Mouse (Mus musculus): ENCODE results near the gene Aqr.

Gene Aqr

GRCm38 (mm10) chr2:114136755-114137154 is 50.1 kb downstream of the Aqr start:
- DNase-seq (ENCODE audit: low read depth, low spot score) = no peak

- DNase-seq (ENCODE audit: low read depth, low spot score) = no peak
Observed at GRCm38 (mm10) chr2:114135777-114136176, 51.0 kb downstream of the Aqr start.

- DNase-seq (ENCODE audit: low read depth, low spot score) = no peak
Observed at GRCm38 (mm10) chr2:114133355-114133754, 53.5 kb downstream of the Aqr start.

DNA sequence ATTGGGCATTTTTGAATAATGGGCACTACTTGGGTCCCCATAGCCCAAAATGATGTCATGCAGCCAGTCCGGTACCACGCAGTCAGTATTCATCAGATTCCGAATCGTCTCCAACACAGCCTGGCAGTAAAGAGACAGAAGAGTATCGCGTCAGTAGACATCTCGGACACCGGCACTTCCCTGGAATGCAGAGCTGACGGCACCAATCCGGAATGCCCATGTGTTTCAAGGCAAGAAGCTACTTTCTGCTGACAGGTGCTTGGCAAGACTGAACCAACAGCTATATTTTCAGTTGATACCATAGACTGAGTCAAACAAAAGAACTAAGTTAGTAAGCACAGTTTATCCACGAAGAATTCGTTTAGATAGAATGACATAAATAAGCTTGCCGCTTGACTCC is 56.2 kb downstream of the Aqr start:
- no peak for DNase-seq (ENCODE audit: low read depth, low spot score)

DNA sequence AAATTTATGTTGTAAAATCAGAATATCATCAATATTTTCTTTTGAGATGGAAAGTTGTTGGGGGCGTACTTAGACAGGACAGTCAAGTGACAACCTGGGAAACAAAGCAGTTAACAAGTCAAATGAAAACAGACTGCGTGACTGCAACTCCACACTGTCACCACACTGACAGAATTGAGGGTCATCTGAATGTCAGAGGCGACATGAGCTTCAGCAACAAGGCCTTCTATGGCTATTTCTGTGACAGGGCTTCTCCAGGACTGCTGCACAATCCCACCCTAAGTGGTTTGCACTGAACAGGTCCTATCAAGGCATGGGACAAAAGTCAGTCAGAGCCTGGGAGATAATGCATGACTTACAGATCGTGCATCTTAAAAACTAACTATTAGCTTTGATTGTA is 63.5 kb downstream of the Aqr start:
- no peak for DNase-seq (ENCODE audit: low read depth, low spot score)

- no peak for DNase-seq (ENCODE audit: low read depth, low spot score)
Observed at GRCm38 (mm10) chr2:114119451-114119850, 67.4 kb downstream of the Aqr start.

DNA sequence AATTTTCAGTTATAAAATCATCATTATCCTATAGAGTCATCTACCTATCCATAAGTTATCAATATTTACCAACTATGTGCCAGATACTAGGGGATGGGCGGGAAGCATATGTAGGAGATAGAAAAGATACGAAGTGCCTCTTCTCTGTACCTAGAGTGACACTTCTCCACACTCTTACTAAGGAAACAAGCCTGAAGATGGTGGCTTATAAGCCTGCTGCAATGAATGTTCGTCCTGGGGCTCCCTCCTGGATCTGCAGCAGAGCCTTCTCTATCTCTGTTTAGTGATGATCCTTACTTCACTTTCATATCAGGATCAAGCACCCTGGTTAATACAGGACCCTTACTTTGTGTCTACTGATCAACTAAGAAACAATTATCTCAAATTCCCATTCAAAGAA is 69.2 kb downstream of the Aqr start:
- DNase-seq (ENCODE audit: low read depth, low spot score) = no peak

- no peak for DNase-seq (ENCODE audit: low read depth, low spot score)
Observed at GRCm38 (mm10) chr2:114117235-114117634, 69.6 kb downstream of the Aqr start.

- no peak for DNase-seq (ENCODE audit: low read depth, low spot score)
Observed at GRCm38 (mm10) chr2:114115563-114115962, 71.3 kb downstream of the Aqr start.

DNA sequence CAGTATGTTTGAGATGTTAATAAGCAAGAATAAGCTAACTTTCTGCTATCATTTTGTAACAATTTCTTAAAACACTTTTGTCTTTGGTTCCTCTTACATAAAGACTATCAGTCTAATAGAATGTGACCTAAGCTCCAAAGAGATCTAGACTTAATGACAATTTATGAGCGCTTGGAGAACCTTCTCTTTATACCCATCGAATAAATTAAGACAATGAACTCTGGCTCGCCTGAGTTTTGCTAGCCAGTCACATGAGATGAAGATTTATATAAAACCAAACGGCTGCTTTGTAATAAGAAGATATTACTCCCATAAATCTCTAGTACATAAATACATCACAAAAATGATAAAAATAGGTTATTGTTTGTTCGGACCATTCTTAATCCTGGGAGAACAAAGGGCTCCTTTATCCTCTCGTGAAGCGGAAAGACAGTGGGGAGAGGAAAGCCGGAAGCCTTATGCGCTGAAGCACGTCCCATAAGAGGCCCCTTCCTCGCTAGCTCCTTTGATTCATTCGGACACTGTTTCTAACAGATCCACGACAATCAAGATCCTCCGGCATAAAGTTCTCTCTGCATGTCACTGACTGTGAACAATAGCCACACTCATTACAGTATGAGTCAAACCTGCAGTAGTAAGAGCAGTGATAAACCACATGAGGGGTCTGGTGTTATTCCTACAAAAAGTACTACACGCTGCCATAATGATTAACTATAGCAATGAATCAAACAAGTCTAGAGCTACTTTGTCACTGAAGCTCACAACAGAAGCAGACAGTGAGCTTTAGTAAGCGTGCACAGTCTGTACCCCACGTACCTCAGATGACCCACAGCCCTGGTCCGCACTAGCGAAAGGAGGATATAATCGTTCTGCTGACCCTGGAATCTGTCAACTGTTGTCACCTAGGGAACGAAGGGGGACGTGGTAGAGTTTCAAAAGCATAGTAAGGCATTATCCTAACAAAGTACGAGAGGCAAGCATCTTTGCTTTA is 79.2 kb downstream of the Aqr start:
- DNase-seq (ENCODE audit: low read depth, low spot score) = no peak

DNA sequence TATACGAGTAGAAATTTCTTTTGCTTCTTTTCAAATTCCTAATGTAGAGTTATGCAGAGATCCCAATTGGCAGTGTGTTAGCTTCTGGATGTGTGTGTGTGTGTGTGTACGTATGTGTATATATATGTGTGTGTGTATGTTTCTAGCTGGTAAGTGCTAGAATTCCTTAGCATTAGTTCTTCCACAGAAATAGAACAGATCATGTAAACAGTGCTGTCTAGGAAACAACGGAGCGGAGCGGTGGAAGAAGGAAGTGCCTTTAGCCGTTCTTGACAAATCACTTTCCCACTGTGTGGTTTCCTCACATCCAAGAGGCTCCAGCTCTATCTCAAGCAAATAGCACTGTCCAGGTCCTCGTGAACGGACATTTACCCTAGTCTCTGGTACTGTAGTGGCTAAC is 80.4 kb downstream of the Aqr start:
- no peak for DNase-seq (ENCODE audit: low read depth, low spot score)

GRCm38 (mm10) chr2:114102471-114102870 is 84.4 kb downstream of the Aqr start:
- no peak for DNase-seq (ENCODE audit: low read depth, low spot score)

DNA sequence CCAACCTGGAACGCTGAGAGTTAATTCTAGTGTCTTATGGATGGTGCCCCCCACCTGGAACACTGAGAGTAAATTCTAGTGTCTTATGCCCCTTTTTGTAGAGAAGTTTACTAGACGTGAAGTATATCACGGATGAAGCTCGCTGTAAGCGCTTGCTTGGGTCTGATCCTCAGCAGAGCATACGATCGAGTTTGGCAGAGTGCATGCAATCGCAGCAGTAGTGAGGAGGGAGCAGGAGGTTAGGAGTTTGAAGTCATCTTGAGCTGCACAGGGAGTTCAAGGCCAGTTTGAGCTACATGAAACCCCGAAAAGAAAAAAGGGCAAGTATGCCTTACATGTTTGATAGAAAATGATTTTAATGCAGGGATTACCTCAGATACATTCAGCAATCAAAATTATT is 86.0 kb downstream of the Aqr start:
- DNase-seq (ENCODE audit: low read depth, low spot score) = no peak

- no peak for DNase-seq (ENCODE audit: low read depth, low spot score)
Observed at GRCm38 (mm10) chr2:114099816-114100215, 87.0 kb downstream of the Aqr start.

DNA sequence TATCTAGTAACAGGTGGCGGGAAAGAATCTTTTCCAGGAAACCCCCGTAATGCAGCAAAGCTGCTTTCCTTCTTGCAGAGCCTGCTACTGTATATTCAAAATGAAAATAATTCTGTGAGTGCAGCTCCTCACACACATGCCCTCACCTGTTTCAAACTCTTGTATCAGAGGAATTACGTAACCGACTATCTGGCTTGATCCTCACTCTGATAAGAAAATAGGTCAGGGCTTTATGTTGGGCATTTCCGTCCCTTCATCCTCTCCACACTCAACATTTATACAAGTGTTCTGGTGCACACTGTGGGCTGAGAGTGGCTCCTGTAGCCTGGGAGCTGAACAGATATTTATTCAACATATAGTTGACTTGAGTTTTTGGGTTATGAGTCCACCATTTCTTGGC is 87.7 kb downstream of the Aqr start:
- no peak for DNase-seq (ENCODE audit: low read depth, low spot score)

- no peak for DNase-seq (ENCODE audit: low read depth, low spot score)
Observed at GRCm38 (mm10) chr2:114097627-114098026, 89.2 kb downstream of the Aqr start.

GRCm38 (mm10) chr2:114096570-114096969 is 90.3 kb downstream of the Aqr start:
- no peak for DNase-seq (ENCODE audit: low read depth, low spot score)

DNA sequence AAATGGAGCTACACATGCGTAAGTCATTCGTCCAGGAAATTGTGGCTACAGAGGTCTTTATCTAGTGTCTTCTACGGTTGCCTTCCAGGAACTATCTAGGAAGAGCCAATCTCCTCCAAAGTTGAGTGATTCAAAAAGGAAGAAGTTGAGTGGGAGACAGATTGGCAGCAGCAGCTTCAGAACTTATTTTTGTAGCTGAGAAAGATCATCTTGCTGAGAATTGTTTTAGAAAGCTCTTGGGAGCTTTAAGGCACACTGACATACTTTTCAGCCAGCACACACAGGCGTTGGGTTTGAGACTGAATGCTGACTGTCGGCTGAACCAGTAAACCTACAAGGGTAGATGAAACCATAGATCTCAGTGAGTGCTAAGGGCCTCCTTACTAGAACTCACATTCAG is 91.5 kb downstream of the Aqr start:
- no peak for DNase-seq (ENCODE audit: low read depth, low spot score)

DNA sequence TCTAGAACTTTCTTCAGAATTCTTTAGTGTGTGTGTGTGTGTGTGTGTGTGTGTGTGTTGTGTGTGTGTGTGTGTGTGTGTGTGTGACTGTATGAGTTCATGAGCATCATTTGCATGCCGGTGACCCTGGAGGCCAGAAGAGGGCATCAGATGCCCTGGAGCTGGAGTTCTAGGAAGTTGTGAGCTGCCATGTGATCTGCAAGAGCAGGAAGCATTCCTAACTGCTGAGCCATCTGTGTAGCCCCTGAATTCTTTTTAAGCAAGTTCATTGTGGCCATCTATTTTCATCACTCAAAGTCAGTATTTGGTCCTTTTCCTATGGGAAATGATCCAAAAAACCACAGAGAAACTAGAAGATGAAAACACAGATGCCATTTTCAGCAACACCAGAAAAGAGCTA is 92.1 kb downstream of the Aqr start:
- no peak for DNase-seq (ENCODE audit: low read depth, low spot score)

- DNase-seq (ENCODE audit: low read depth, low spot score) = no peak
Observed at GRCm38 (mm10) chr2:114093577-114093976, 93.2 kb downstream of the Aqr start.

DNA sequence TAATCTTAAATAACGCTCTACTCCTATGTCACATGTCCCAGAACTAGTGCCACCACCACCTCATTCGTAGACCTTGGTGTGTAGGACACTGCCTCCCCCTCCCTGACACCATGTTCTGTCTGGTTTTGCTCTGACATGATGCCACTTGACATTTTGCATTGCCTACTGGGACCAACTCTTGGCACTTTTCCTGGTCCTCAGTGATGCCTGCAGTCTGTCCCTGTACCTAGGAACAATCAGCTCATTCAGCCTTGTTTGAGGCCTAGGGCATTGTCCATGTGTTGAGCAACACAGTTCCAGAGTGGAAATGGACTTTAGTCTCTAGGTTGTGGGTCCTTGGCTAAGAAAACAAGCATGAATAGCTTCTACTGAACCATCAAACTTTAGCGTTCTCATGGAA is 97.0 kb downstream of the Aqr start:
- no peak for DNase-seq (ENCODE audit: low read depth, low spot score)

- DNase-seq (ENCODE audit: low read depth, low spot score) = no peak
Observed at GRCm38 (mm10) chr2:114087271-114087670, 99.6 kb downstream of the Aqr start.

- DNase-seq (ENCODE audit: low read depth, low spot score) = no peak
Observed at GRCm38 (mm10) chr2:114071876-114072275, 114.9 kb downstream of the Aqr start.

GRCm38 (mm10) chr2:114066226-114066625 is 120.6 kb downstream of the Aqr start:
- no peak for DNase-seq (ENCODE audit: low read depth, low spot score)

Data from retina, postnatal 7 days (tissue).